Comparison of ENCODE assay signal across 17 mouse cellular contexts in genomic region chr7:120866684-120867083, GRCm38 (mm10). TPM values are rescaled to one million over a fixed set of nuclear protein-coding genes. Genes with fewer than 3 reads are reported as not detected.
DNase-seq lines count a peak whose midpoint lies in the region; ATAC-seq and TF ChIP-seq lines count a peak whose summit lies in the region.
"Had no signal": no experiment of that assay in that cellular context is flagged by ENCODE, and none has a peak within 500 bp of the region (broad histone marks: within the 10 kb centered on the region; RNA-seq: fewer than 3 reads in every experiment).

No protein-coding gene starts in this region.

- WGBS in embryonic facial prominence, embryonic 11.5 days = 74% methylated on average over 2 of the region's 2 CpGs
- WGBS in embryonic facial prominence, embryonic 10.5 days = 81% methylated on average over 2 of the region's 2 CpGs
- 82% methylated on average over 2 of the region's 2 CpGs for WGBS in hindbrain, embryonic 10.5 days
- WGBS in hindbrain, postnatal 0 days = 66% methylated on average over 2 of the region's 2 CpGs
- 42% methylated on average over 2 of the region's 2 CpGs for WGBS in liver, embryonic 13.5 days (ENCODE audit: insufficient replicate concordance)

- no peak for ATAC-seq in embryonic facial prominence, embryonic 11.5 days (replicated peaks; ENCODE audit: insufficient number of reproducible peaks, low FRiP score, low TSS enrichment, low read depth)
- no peak for ATAC-seq in hindbrain, postnatal 0 days
- no peak for ATAC-seq in liver, embryonic 13.5 days (ENCODE audit: low read depth)
- ATAC-seq in erythroid progenitor cell, adult 5-6 weeks (replicated peaks; ENCODE audit: low FRiP score, poor library complexity, severe bottlenecking) = no peak
- ATAC-seq: forebrain, embryonic 14.5 days had no signal

- H3K9me3 ChIP-seq in embryonic facial prominence, embryonic 11.5 days (replicated peaks; ENCODE audit: control insufficient read depth, low read length) = no peaks in the 10 kb centered on the region
- H3K9me3 ChIP-seq in embryonic facial prominence, embryonic 10.5 days = no peaks in the 10 kb centered on the region
- H3K9me3 ChIP-seq in hindbrain, embryonic 10.5 days = no peaks in the 10 kb centered on the region
- H3K9me3 ChIP-seq in hindbrain, postnatal 0 days (ENCODE audit: low read length) = no peaks in the 10 kb centered on the region
- H3K9me3 ChIP-seq in liver, embryonic 13.5 days (replicated peaks) = no peaks in the 10 kb centered on the region

- H3K27me3 ChIP-seq in embryonic facial prominence, embryonic 11.5 days (ENCODE audit: control insufficient read depth, insufficient read depth, low read length) = no peaks in the 10 kb centered on the region
- H3K27me3 ChIP-seq in embryonic facial prominence, embryonic 10.5 days (replicated peaks; ENCODE audit: low read depth, poor library complexity, severe bottlenecking) = no peaks in the 10 kb centered on the region
- H3K27me3 ChIP-seq in hindbrain, embryonic 10.5 days (ENCODE audit: insufficient read depth, poor library complexity, severe bottlenecking) = no peaks in the 10 kb centered on the region
- H3K27me3 ChIP-seq in hindbrain, postnatal 0 days (ENCODE audit: insufficient read depth, low read length) = no peaks in the 10 kb centered on the region
- no peaks in the 10 kb centered on the region for H3K27me3 ChIP-seq in liver, embryonic 13.5 days

- no peaks in the 10 kb centered on the region for H3K36me3 ChIP-seq in embryonic facial prominence, embryonic 11.5 days (replicated peaks; ENCODE audit: control insufficient read depth, insufficient read depth, low read depth, low read length)
- H3K36me3 ChIP-seq in embryonic facial prominence, embryonic 10.5 days (replicated peaks) = no peaks in the 10 kb centered on the region
- H3K36me3 ChIP-seq in hindbrain, embryonic 10.5 days = no peaks in the 10 kb centered on the region
- H3K36me3 ChIP-seq in hindbrain, postnatal 0 days (ENCODE audit: insufficient read depth, low read length) = no peaks in the 10 kb centered on the region
- peaks cover 40% of the 10 kb centered on the region for H3K36me3 ChIP-seq in liver, embryonic 13.5 days

- no peak overlapping the region for H3K9ac ChIP-seq in embryonic facial prominence, embryonic 11.5 days (replicated peaks; ENCODE audit: low read length)
- no peak overlapping the region for H3K9ac ChIP-seq in hindbrain, postnatal 0 days (replicated peaks; ENCODE audit: low read length)
- peak overlapping the region; percentile 73 for H3K9ac ChIP-seq in liver, embryonic 13.5 days

- H3K4me3 ChIP-seq in embryonic facial prominence, embryonic 11.5 days (ENCODE audit: low read depth, low read length) = no peak overlapping the region
- no peak overlapping the region for H3K4me3 ChIP-seq in embryonic facial prominence, embryonic 10.5 days
- no peak overlapping the region for H3K4me3 ChIP-seq in hindbrain, embryonic 10.5 days
- H3K4me3 ChIP-seq in hindbrain, postnatal 0 days (ENCODE audit: low read length) = no peak overlapping the region
- H3K4me3 ChIP-seq in liver, embryonic 13.5 days (replicated peaks) = no peak overlapping the region

- H3K27ac ChIP-seq in embryonic facial prominence, embryonic 11.5 days (replicated peaks; ENCODE audit: low read depth, low read length) = 0 out of 2 replicates have a peak overlapping the region, but pooled peaks have one; percentile 6
- H3K27ac ChIP-seq in embryonic facial prominence, embryonic 10.5 days (replicated peaks) = no peak overlapping the region
- peak overlapping the region; percentile 50; the same call in 1 of the 2 replicates for H3K27ac ChIP-seq in hindbrain, embryonic 10.5 days
- no peak overlapping the region for H3K27ac ChIP-seq in hindbrain, postnatal 0 days
- H3K27ac ChIP-seq in liver, embryonic 13.5 days = peak overlapping the region; percentile 99

- no peak for TF ChIP-seq CTCF in hindbrain, postnatal 0 days (IDR thresholded peaks at IDR 0.05; ENCODE audit: low read depth)

- H3K4me1 ChIP-seq in embryonic facial prominence, embryonic 11.5 days (ENCODE audit: control insufficient read depth, insufficient read depth, low read length) = peaks cover 10% of the 10 kb centered on the region; the same call in 1 of the 2 replicates
- peaks cover 64% of the 10 kb centered on the region for H3K4me1 ChIP-seq in embryonic facial prominence, embryonic 10.5 days
- peaks cover 64% of the 10 kb centered on the region for H3K4me1 ChIP-seq in hindbrain, embryonic 10.5 days (replicated peaks)
- peaks cover 6% of the 10 kb centered on the region; the same call in 1 of the 2 replicates for H3K4me1 ChIP-seq in hindbrain, postnatal 0 days (ENCODE audit: insufficient read depth, low read length)
- peaks cover 100% of the 10 kb centered on the region for H3K4me1 ChIP-seq in liver, embryonic 13.5 days (replicated peaks)

- DNase-seq in embryonic facial prominence, embryonic 11.5 days (ENCODE audit: low spot score) = no peak
- no peak for DNase-seq in embryonic facial prominence, embryonic 10.5 days (ENCODE audit: low spot score)
- DNase-seq in hindbrain, embryonic 10.5 days (ENCODE audit: low spot score) = no peak
- no peak for DNase-seq in hindbrain, postnatal 0 days (ENCODE audit: low spot score)
- peak; percentile 64 for DNase-seq in 3T3-L1 (ENCODE audit: low read depth, low spot score)
- DNase-seq in liver, embryonic 13.5 days = no peak
- no peak for DNase-seq in cerebellum, postnatal 25 days
- DNase-seq: cerebellum, adult 11-12 months; embryo, embryonic 11 days; gastrocnemius, postnatal 10 days; kidney, adult 18-20 months; left cerebral cortex, postnatal 4 days; retina, postnatal 1 day had no signal

- H3K4me2 ChIP-seq in embryonic facial prominence, embryonic 11.5 days (ENCODE audit: low read depth, low read length) = no peak overlapping the region
- no peak overlapping the region for H3K4me2 ChIP-seq in hindbrain, postnatal 0 days (ENCODE audit: low read depth, low read length)
- peak overlapping the region; percentile 68 for H3K4me2 ChIP-seq in liver, embryonic 13.5 days

RNA-seq across cellular contexts. Expression of gene Eef2k, which starts 24.1 kb away (rescaled TPM):
- 8.7 and 10.6 TPM in 2 replicates for polyA plus RNA-seq in embryonic facial prominence, embryonic 11.5 days (2014; fragmentation: Nextera tagmentation; extraction: Ambion mirVana)
- 33.8 and 34.5 TPM in 2 replicates for polyA plus RNA-seq in embryonic facial prominence, embryonic 10.5 days (2016; fragmentation: Nextera tagmentation; extraction: Ambion mirVana)
- polyA plus RNA-seq in hindbrain, embryonic 10.5 days (2016; fragmentation: Nextera tagmentation; extraction: Ambion mirVana) = 26.9 and 30.1 TPM in 2 replicates
- total RNA-seq in hindbrain, postnatal 0 days (2014; rRNA removed) = 30.7 and 44.6 TPM in 2 replicates
- 31.5 and 32.1 TPM in 2 replicates for polyA plus RNA-seq in hindbrain, postnatal 0 days (2015; fragmentation: Nextera tagmentation; extraction: Ambion mirVana)
- 42.2 and 44.2 TPM in 2 replicates for polyA plus RNA-seq in liver, embryonic 13.5 days (2015; fragmentation: Nextera tagmentation; extraction: Ambion mirVana)
- 35.6 and 62.3 TPM in 2 replicates for total RNA-seq in erythroid progenitor cell, adult 5-6 weeks (2015; ENCODE audit: low replicate concordance)
- total RNA-seq in erythroid progenitor cell, adult 5-6 weeks (2017; ENCODE audit: low replicate concordance) = 80.2 and 225 TPM in 2 replicates

RNA-seq across cellular contexts. Expression of gene Polr3e, which starts 50.9 kb away (rescaled TPM):
- polyA plus RNA-seq in embryonic facial prominence, embryonic 11.5 days (2014; fragmentation: Nextera tagmentation; extraction: Ambion mirVana) = 22.7 and 22.8 TPM in 2 replicates
- polyA plus RNA-seq in embryonic facial prominence, embryonic 10.5 days (2016; fragmentation: Nextera tagmentation; extraction: Ambion mirVana) = 42.9 and 44.8 TPM in 2 replicates
- polyA plus RNA-seq in hindbrain, embryonic 10.5 days (2016; fragmentation: Nextera tagmentation; extraction: Ambion mirVana) = 31.2 and 41.0 TPM in 2 replicates
- total RNA-seq in hindbrain, postnatal 0 days (2014; rRNA removed) = 21.1 and 25.2 TPM in 2 replicates
- 17.1 and 20.0 TPM in 2 replicates for polyA plus RNA-seq in hindbrain, postnatal 0 days (2015; fragmentation: Nextera tagmentation; extraction: Ambion mirVana)
- polyA plus RNA-seq in liver, embryonic 13.5 days (2015; fragmentation: Nextera tagmentation; extraction: Ambion mirVana) = 19.3 and 21.1 TPM in 2 replicates
- total RNA-seq in erythroid progenitor cell, adult 5-6 weeks (2015; ENCODE audit: low replicate concordance) = 0.42 and 1.4 TPM in 2 replicates
- total RNA-seq in erythroid progenitor cell, adult 5-6 weeks (2017; ENCODE audit: low replicate concordance) = 2.3 and 3.0 TPM in 2 replicates

RNA-seq across cellular contexts. Expression of gene Gm5737, which starts 54.5 kb away (rescaled TPM):
- not detected in 2 replicates for polyA plus RNA-seq in embryonic facial prominence, embryonic 11.5 days (2014; fragmentation: Nextera tagmentation; extraction: Ambion mirVana)
- polyA plus RNA-seq in embryonic facial prominence, embryonic 10.5 days (2016; fragmentation: Nextera tagmentation; extraction: Ambion mirVana) = not detected in 2 replicates
- not detected in 2 replicates for polyA plus RNA-seq in hindbrain, embryonic 10.5 days (2016; fragmentation: Nextera tagmentation; extraction: Ambion mirVana)
- 0.58 TPM in 1 of 2 replicates, not detected in the other for total RNA-seq in hindbrain, postnatal 0 days (2014; rRNA removed)
- polyA plus RNA-seq in hindbrain, postnatal 0 days (2015; fragmentation: Nextera tagmentation; extraction: Ambion mirVana) = 0.11 and 0.14 TPM in 2 replicates
- polyA plus RNA-seq in liver, embryonic 13.5 days (2015; fragmentation: Nextera tagmentation; extraction: Ambion mirVana) = not detected in 2 replicates
- not detected in 2 replicates for total RNA-seq in erythroid progenitor cell, adult 5-6 weeks (2015; ENCODE audit: low replicate concordance)
- not detected in 2 replicates for total RNA-seq in erythroid progenitor cell, adult 5-6 weeks (2017; ENCODE audit: low replicate concordance)
- total RNA-seq: ES-E14; megakaryocyte-erythroid progenitor cell, adult 5-6 weeks had no signal
- polyA plus RNA-seq: forebrain, embryonic 14.5 days had no signal

Comparison
In these comparisons a context has a peak if more than half of its experiments do, and no peak if none do; other contexts are left out.
1. H3K27ac ChIP-seq: peak in embryonic facial prominence, embryonic 11.5 days (single experiment), hindbrain, embryonic 10.5 days (single experiment) and liver, embryonic 13.5 days (single experiment); none in embryonic facial prominence, embryonic 10.5 days (single experiment) and hindbrain, postnatal 0 days (single experiment).